Mouse (Mus musculus): ENCODE measurements at regions not wholly inside any gene's neighbourhood (a gene's known extent, or its start where the extent isn't known, plus 50 kb on each side); places are given as distances from the start of the nearest gene placed in this dataset.
A peak's percentile ranks its signal among the peaks of the same experiment; 100 is the strongest.

DNA sequence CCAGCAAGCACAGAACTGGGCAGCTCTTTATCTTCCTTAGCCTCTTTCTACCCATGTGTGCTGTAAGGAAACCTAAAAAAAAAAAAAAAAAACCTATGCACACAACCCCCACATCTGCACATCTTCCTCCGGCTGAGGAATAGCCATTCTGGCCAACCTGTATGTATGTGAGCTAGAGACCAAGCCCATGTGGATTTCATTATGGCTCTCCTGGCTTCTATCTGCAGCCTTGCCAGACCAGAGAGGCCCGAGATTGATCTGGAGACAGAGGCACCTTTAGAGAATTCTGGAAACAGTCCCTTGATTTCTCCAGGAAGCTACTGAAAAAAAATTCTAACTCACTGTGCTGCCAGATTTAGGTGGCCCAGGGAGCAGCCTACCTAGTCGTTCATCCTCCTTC lies 281.5 kb upstream of the Mki67 start:
- no peak for DNase-seq

DNA sequence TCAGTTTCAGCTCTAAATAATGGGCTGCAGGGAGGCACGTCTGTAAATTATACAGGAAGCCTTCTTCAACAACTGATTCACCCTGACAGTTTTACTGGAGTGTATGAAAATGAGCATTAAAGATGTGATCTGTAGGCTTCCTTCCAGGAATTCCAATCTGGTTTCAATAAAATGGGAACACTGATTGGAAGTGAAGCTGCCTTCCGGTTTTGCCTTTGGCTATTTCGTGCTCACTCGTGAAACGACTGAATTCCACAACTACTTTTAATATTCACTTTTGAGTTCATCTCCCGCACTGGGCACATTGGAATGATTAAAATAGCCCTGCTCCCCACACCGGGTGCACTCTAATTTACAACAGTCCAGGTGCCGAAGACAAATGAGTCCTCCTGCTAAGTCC lies 286.2 kb upstream of the Mki67 start:
- DNase-seq, result no peak

DNA sequence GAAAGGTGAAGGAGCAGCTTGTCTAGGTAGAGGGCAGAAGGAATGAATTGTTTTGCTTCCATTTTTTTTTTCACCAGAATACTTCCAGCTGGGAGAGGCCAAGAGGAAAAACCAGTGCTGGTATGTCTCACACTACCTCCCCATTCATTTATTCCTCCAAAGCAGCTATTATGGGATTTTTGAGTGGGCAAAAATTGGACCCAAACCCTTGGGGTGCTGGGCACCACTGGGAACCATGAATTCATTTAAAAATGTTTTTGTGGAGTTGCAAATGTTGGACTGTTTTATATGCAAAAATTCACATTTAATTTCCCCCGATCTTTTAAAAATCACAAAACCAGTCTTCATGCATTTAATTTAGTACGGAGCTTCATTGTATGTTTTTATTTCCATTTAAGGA lies 287.1 kb upstream of the Mki67 start:
- no peak for DNase-seq

DNA sequence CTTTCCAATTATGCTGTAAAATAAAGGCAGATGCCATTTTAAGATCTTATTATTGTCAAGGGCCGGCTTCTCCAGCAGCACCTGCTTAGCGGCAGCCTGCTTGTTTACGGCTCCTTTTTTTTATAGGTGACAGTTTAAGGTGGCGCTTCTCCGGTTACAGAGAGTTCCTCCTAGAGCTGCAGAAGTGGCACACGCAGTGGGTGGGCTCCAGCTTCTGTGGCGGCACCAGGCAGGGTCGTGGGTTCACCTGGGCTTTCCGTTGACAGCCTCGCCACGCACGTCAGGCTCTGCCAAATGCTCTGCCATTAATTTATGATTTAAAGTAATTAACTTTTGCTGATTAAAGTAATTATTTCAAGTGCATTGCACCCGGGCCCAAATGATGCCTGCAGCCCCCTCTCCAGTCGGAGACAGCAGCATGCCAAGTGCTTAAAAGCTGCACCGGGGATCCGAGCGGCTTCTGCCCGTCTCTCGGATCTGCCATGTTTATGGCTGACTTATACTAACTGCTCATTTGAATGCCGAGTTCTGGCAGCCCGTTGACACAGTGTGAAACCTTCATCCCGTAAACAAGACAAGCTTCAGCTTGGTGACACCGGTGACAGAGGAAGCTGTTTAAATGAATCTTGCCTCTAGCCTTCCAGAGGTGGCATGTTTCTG lies 291.8 kb upstream of the Mki67 start:
- DNase-seq, result no peak

DNA sequence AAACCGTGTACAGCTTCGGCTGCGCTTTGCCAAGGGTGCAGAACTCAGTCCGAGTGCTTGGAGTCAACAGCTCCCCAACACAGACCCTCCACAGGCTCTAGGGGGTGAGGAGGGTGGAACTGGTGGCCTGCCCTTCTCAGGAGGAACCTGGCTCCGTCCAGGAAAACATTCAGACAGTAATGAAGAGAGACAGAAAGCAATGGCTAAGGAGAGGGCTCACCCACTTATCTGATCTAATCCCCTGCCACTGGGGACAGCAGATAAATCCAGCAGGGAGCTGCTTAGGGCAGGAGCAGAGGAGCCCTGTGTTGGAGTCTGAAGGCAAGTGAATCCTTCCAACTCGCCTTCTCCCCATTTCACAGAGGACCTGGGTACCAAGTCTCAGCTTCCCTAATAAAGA lies 292.3 kb upstream of the Mki67 start:
- no peak for DNase-seq

DNA sequence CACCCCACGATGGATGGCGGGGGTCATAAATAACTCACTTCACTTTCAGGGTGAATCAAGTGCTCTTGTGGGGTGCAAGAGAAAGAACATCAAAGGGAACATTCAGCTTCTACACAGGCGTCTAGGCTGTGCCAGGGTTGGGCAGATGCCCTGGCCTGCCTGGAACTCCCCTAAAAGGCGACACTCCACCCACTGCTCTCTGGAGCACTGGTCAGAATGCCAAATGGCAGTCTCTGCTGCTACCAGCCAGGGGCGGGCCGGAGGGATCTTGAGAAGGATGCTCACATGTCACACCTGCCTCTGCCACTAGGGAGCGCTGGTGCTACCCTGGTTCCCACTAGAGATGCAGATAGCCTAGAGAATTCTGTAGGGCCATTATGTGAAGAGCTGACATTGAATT lies 293.9 kb upstream of the Mki67 start:
- peak; percentile 16 to 55 for DNase-seq

DNA sequence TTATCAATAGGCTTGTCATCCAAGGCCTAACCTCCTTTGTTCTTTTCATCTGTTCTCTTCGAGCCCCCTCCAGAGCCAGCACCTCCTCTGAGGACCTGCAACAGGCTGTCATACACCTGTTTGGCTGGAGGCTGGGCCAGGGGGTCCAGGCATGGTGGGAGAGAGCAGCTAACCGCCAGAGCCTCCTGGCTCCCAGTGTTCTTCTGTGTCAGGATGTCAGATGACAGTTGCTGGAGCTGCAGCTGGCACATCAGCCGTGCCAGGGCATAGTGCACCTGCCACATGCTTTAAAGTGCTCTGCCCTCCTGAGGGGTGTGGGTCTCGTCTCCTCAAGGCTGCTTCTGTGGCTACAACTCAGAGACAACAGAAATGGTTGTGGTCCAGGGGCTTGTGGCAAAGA lies 298.5 kb upstream of the Mki67 start:
- DNase-seq, result no peak

DNA sequence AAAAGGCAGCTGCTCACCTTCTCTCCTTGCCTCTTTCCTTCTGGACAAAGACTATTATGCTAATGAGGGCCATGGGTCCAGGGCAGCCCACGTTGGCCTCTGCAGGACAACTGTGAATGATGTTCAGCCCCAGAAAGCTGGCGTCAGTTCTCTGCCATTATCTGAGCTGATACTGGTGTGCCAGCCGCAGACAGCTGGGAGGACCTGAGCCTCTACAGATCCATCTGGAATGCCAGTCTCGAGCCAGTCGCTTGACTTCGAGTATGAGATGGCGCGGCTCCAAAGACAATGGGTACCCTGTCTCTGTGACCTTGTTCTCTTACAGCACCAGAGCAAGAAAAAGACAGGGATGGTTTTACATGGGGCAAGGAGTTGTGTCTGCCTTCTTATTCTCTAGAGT lies 300.8 kb upstream of the Mki67 start:
- no peak for DNase-seq

DNA sequence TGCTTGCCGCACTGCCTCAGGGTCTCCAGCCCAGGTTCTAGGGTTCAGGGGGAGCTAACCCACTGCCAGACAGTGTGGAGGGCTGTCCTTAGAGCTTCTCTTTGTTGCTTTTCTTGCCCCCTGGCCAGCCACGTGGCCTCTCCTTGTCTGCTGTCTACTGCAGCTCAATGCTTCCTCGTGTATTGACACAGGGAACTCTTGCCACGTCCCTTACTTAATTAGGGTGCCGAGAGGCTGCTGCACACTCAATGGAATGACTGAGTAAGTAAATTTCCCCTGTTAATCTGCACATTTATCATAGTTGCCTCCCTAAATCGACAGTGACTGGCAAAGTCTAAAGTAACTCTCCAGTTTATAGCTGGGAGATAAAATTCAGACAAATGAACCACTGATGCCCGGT lies 304.4 kb upstream of the Mki67 start:
- DNase-seq, result no peak

DNA sequence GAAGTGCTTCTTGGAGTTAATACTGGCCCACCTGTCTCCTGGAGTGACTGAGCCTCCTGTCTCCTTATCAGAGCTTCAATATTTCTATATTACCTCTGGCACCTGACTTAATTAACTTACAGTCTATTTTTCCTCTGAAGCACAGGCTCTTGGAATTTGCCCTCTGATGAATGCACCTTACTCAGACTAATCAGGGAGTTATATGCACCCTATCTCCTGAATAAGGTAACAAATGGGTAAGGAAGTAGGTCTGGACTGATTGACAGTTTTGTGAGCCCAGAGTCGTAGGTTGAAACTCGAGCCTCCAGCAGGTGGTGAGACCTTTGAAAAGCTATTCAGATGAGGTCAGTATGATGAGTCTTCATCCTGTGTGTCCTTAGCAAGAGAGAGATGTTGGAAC lies 304.9 kb upstream of the Mki67 start:
- no peak for DNase-seq

DNA sequence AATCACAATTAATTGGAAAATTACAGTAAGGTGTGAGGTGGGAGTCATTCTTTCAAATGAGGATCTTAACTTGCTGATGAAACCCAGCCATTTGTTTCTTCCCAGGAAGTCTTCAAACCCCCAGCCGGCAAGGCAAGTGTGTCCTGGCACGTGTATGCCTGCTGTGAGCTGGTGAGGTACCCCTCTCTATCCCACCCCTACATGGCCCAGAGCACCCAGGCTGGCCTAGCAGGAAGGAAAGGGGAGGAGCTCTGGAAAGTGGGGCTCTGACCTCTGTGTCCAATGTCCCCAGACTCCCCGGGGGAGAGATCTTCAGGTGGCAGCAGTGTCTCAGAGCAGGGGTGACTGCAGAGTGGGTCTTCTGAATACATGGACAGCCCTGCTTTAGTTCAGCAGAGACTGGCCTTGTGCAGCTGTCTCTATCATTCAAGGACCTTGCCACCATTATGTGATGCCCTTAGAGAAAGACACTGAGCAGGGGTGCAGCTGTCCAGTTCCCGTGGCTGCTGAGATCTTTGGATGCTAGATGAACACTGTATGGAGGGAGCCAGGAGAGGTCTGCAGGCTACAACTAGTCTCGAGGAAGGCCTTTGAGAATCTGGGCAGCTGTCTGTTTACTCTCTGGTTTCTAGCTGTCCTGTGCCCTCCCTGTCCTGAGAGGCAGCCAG lies 306.8 kb upstream of the Mki67 start:
- no peak for DNase-seq

DNA sequence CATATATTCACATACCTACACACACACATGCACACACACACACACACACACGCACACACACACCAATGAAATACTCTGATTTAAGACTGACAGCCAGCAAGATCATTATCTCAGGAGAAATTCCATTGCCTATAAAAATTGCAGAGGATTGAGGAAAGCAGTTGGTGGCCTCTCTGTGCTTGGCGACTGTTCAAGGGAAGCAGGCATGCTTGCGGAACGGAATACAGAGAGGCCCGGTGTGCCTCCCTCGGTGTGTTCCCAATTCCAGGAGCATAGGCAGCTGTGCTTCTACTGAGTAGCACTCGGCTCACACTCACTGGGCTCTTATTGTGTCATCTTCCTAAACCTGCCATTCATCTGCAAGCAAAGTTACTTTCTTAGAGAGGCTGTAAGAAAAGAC lies 310.3 kb upstream of the Mki67 start:
- DNase-seq, result no peak

DNA sequence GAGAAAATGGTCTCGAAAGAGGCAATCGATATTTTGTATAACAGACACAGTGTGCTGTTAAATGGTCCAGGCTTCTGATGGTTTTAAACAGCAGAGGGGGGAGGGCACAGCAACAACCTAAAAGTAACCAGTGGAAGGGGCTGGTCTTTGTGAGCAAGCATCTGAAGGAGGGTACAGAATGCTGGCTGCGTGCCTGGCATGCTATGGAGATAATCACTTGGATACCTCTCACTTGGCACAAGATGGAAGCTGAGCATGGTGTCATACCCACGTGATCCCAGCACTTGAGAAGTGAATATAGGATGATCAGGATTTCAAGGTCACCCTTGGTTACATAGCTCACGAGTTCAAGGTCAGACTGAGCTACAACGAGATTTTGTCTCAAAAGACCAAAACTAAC lies 315.9 kb upstream of the Mki67 start:
- no peak for DNase-seq

DNA sequence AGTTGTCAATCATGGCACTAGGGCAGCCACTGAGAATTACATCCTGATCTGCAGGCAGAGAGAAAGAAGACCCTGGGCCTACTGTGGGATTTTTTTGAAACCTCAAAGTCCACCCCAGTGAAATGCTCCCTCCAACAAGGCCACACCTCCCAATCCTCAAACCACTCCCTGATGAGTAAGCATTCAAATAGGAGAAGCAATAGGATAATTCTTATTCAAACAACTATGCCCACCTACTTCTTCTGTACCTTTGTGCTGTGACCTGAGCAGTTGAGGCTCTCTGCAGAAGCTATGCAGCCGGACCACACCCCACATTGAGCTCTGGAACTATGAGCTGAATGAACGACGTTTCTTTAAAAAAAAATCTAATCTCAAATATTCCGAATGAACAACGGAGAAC lies 317.4 kb upstream of the Mki67 start:
- DNase-seq, result no peak

DNA sequence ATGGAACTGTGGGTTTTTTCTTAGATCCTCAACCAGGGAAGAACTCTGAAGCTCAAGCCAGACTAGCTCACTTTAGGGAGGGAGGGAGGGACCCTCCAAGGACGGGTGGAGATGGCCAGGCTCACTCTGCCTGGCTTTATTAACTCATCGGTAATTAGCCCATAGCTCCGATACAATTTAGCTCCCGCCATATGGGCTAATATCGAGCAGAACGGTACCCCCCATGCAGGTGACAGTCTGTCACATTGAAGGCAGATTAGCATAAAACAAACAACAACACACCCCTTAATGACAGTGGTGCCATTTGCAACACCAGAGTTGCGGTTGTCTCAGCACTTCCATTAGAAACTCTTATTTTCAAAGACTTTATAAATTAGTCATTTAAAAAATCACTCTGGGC lies 319.6 kb upstream of the Mki67 start:
- no peak for DNase-seq

DNA sequence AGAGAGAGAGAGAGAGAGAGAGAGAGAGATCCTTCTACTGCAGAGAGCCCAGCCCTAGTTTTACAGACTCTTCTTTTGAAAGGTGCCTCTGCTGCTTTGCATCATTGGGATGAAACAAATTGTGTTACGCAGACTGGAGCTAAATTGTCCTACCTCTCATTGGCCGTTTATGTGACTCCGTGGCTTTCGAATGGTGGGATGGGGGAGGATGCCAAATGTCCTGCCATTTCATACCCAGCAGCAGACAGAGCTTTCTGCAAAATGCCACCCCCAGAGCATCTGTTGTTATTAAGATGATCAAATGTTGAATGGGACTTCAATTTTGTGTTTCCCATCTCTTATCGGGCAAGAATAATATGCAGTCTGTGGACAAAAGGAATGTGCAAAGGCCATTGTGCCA lies 321.9 kb upstream of the Mki67 start:
- DNase-seq, result no peak

DNA sequence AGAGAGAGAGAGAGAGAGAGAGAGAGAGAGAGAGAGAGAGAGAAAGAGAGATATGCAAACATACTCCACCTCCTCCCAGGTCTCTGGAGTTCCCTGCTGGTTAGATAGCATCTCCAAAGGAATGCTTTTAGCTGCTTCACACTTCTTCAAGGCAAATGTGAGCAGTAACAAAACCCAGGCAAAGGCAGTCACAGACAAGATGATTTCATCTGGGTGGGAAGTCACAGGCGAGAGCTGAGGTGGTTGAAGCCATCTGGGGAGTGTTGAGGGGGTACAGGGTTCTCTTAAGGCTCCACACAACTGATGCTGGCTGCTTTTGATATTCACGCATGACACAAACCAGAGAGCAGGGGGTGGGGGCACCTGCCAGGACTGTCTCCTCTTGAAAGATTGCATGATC lies 322.7 kb upstream of the Mki67 start:
- no peak for DNase-seq

DNA sequence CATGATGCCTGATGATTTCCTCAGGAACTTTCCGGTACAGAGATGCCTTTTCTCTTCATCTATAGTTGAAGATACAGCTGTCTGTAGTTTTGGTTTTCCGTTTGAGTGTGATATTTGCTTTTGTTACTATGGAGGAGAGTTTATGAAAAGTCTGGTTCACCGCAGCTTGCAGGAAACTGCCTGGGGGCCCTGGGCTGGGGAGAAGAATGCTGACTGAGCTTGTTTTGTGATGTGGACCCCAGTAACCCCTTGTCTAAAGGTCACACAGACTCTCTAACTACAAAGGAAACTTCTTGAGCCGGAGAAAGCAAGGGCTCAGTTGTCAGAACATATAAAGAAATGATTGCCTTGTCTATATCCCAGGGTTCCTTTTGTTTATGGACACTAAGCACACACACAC lies 325.8 kb upstream of the Mki67 start:
- DNase-seq, result no peak

DNA sequence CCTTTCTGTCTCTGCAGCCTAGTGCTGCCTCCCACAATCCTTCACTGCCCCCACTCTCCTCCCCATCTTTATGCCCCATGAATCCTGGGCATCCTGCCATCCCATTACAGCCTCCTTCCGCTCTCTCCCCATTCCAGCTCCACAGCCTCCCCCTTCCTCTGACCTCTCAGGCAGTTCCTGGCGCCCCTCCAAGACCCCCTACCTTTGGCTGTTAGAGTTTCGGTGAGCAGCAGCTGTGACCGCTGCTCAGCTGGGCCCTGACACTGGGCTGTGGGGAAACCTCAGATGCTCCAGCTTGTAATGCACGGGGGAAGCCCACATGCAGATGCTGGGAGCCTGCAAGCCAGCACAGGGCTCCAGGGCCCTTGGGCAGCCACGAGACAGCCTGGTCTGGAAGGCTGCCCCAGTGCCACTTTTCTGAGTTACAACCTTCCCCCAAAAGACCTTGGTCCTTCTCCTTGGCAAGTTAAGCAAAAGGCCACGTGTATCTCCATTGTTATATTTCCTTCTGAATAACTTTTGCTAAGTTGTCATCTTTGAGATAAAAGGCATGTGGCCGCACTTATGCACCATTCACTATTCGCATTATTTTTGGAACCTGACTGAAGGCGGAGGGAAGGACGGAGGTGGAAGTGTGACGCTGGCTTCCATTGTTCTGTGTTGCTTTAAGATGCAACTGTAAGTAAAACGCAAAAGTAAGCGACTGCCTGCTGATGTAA lies 330.6 kb upstream of the Mki67 start:
- peak; percentile 29 to 56 for DNase-seq

DNA sequence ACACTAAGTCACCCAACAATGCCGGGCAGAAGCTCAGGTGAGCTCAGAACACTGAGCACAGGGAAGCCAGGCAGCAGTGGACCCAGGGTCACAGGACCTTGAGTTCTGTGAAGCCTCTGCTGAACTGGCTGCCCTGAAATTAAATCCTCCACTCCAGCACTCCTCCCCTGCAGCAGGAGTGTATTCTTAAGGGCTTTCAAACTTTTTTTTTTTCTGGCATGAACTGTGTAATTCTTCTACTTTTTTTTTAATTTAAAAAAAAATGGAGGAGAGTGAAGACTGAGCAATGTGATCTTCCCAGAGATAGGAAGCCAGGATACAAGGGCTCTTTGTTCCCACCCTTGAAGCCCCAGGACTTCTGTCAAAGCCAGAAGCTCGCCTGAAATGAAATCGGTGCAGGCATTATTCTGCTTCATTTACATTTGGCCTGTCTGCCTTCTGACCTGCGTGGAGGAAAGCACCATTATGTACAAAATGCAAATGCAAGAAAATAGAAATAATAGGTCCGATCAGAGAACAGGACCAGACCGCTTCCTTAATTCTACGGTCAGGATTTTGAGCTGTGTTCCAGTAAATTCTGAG lies 331.3 kb upstream of the Mki67 start:
- no peak for DNase-seq

DNA sequence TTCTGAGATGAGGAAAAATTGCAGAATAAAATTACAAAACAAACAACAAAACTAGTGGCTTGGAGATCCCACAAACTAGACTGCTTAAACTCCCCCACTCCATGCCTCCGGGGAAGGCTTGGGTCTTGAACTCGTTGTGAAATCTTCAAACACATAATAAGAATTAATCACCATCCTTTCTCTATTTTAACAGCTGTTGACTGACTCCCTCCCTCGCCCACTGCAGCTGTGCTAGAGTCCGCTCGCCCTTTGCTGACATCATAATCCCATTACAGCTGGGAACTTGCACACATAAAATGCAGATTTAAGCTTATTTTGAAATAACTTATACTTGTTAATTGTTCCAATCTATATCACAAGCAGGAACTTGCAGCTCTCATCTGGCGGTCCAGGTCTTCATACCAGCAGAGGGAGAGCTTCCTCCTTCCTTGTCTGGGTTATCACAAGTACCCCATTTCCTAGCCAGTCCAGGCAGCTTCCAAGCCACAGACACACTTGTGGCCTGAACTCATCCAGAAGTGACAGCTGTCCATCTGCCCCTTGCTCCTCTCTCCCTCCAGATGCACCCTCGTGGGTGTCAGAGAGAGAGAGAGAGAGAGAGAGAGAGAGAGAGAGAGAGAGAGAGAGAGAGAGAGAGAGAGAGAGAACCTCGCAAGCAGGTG lies 332.9 kb upstream of the Mki67 start:
- DNase-seq, result no peak

DNA sequence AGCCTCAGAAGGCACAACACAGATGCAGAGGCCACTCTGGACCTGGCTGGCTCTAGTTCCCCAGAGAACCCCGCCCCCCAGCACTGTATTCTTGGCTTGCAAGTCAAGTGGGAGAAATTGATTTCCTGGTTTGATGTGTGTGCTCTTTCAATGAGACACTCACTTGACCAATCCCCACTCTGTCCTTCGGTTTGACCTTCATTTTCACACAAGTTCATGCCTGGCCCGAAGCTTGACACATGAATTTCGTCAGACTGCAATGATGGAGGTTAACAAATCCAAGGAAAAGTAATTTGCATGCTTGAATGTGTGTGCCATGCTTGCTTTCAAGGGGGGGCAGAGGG lies 333.4 kb upstream of the Mki67 start:
- DNase-seq, result no peak

DNA sequence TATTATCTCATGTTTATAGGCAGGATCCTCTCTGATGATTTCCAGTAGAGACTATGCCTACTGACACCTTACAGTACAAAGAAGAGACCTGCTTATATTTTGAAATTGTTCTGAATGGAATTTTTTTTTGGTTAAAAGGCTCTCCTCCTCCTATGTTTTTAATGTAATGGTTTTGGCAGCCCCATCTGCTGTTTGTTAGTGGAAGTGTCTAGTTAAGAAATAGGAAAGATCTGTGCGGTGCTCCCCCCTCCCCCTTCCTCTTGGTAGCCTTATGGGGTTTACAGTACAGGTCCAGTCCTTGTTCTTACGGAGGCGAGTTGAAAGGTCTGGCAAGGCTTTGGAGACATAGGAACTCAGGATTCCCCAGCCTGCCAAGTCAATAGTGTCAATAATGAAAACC lies 334.0 kb upstream of the Mki67 start:
- DNase-seq, result no peak
